Mouse (Mus musculus): ENCODE measurements at regions not wholly inside any gene's neighbourhood (a gene's known extent, or its start where the extent isn't known, plus 50 kb on each side); places are given as distances from the start of the nearest gene placed in this dataset.

- WGBS = 38% methylated on average over 2 of the region's 2 CpGs
- no peak; the same call in 1 of the 2 replicates for ATAC-seq (replicated peaks; ENCODE audit: low FRiP score)
Measured at GRCm38 (mm10) chr12:9901948-9902347, 332.0 kb downstream of the Osr1 start.

DNA sequence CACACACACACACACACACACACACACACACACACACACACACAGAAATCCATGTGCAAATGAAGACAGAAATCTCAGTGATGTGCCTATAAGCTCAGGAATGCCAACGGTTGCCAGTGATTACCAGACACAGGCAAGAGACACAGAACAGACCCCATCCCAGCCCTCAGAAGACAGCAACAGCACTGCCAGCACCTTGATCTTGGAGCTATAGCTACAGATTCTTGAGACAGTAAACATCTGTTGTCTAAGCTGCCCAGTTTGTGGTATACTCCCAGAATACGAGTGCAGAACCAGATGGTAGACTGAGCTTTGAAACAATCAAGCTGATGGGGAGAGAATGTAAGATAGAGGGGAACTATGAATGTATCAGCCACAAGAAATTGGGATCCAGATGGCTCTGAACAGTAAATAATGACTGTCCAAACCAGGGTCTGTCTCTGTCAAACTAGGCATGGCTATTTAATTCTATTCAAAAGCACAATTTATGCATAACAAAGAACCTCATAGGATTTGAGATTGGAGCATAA is 333.9 kb downstream of the Osr1 start:
- Histone ChIP-seq H3K9me3 (replicated peaks) (no peaks in the 10 kb centered on the region), H3K4me2 (no peak overlapping the region), H3K36me3 (no peaks in the 10 kb centered on the region), H3K4me3 (replicated peaks) (no peak overlapping the region), H3K9ac (no peak overlapping the region), H3K27ac (no peak overlapping the region), H3K27me3 (no peaks in the 10 kb centered on the region), H3K4me1 (0 out of 2 replicates have a peak, but pooled peaks cover 3% of the 10 kb centered on the region)
- 73% methylated on average over 2 of the region's 2 CpGs for WGBS
- no peak for ATAC-seq (replicated peaks; ENCODE audit: low FRiP score)

More at GRCm38 (mm10) chr12:9901948-9902347, 332.0 kb downstream of the Osr1 start:
- no peaks in the 10 kb centered on the region for H3K36me3 ChIP-seq
- H3K9me3 ChIP-seq (replicated peaks) = no peaks in the 10 kb centered on the region
- H3K9ac ChIP-seq = no peak overlapping the region
- no peak overlapping the region for H3K4me3 ChIP-seq (replicated peaks)
- H3K27me3 ChIP-seq = no peaks in the 10 kb centered on the region
- H3K4me1 ChIP-seq = 0 out of 2 replicates have a peak, but pooled peaks cover 3% of the 10 kb centered on the region
- H3K4me2 ChIP-seq = no peak overlapping the region
- H3K27ac ChIP-seq = no peak overlapping the region

DNA sequence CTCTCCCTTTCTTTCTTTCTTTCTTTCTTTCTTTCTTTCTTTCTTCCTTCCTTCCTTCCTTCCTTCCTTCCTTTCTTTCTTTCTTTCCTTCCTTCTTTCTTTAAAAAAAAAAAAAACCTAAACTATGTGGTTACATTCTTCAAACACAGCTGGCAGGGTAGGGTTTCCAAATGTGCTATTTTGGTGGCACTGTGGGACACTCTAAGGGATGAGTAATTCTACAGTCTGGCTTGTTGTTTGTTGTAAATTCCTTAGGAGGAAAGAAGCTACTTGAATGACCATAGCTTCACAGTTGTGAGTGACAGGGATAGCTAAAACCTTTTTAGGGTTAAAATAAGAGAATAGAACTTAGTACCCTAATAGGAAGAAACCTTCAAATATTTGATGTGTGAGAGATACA is 342.4 kb downstream of the Osr1 start:
- no peak for ATAC-seq (replicated peaks; ENCODE audit: low FRiP score)
- H3K27me3 ChIP-seq = no peaks in the 10 kb centered on the region
- no peak overlapping the region for H3K27ac ChIP-seq
- H3K4me1 ChIP-seq = no peaks in the 10 kb centered on the region
- H3K4me3 ChIP-seq (replicated peaks) = no peak overlapping the region
- no peaks in the 10 kb centered on the region for H3K9me3 ChIP-seq (replicated peaks)
- H3K9ac ChIP-seq = no peak overlapping the region
- no peaks in the 10 kb centered on the region for H3K36me3 ChIP-seq
- no peak overlapping the region for H3K4me2 ChIP-seq

- no peak for ATAC-seq (replicated peaks; ENCODE audit: low FRiP score)
- Histone ChIP-seq H3K36me3 (no peaks in the 10 kb centered on the region), H3K4me3 (replicated peaks) (no peak overlapping the region), H3K27me3 (no peaks in the 10 kb centered on the region), H3K9me3 (replicated peaks) (no peaks in the 10 kb centered on the region), H3K4me1 (no peaks in the 10 kb centered on the region), H3K27ac (no peak overlapping the region), H3K9ac (no peak overlapping the region), H3K4me2 (no peak overlapping the region)
- WGBS = 60% methylated on average over 7 of the region's 7 CpGs
Measured at GRCm38 (mm10) chr12:9915726-9916140, 345.8 kb downstream of the Osr1 start.

DNA sequence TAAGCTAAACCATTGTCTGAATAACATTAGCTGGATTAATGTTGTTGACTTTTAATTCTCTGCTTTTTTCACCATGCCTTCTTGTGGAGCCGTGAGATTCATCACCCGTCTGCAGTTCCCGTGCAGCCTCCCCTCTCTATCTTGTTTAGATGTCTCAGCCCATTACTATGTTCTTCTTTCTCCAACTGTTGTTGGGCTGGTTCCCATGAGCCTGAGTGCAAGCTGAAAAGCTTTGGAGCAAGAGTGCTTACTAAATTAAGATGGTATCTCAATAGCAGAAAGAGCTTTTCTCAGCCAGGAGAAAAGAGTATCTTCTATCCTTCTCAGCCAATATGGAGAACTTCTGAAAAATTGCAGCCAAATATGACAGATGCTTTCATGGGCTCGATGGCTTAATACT is 348.1 kb downstream of the Osr1 start:
- H3K27me3 ChIP-seq = no peaks in the 10 kb centered on the region
- WGBS = 82% methylated on average over 4 of the region's 4 CpGs
- H3K9me3 ChIP-seq (replicated peaks) = no peaks in the 10 kb centered on the region
- no peaks in the 10 kb centered on the region for H3K36me3 ChIP-seq
- H3K27ac ChIP-seq = no peak overlapping the region
- no peak for ATAC-seq (replicated peaks; ENCODE audit: low FRiP score)
- H3K4me1 ChIP-seq = no peaks in the 10 kb centered on the region
- H3K9ac ChIP-seq = no peak overlapping the region
- H3K4me2 ChIP-seq = no peak overlapping the region
- no peak overlapping the region for H3K4me3 ChIP-seq (replicated peaks)

- Histone ChIP-seq H3K9ac (no peak overlapping the region), H3K4me2 (no peak overlapping the region), H3K27me3 (no peaks in the 10 kb centered on the region), H3K36me3 (no peaks in the 10 kb centered on the region), H3K27ac (no peak overlapping the region), H3K9me3 (replicated peaks) (no peaks in the 10 kb centered on the region), H3K4me1 (no peaks in the 10 kb centered on the region), H3K4me3 (replicated peaks) (no peak overlapping the region)
- WGBS = 68% methylated on average over 3 of the region's 3 CpGs
- no peak for ATAC-seq (replicated peaks; ENCODE audit: low FRiP score)
Measured at GRCm38 (mm10) chr12:9919007-9919406, 349.1 kb downstream of the Osr1 start.

DNA sequence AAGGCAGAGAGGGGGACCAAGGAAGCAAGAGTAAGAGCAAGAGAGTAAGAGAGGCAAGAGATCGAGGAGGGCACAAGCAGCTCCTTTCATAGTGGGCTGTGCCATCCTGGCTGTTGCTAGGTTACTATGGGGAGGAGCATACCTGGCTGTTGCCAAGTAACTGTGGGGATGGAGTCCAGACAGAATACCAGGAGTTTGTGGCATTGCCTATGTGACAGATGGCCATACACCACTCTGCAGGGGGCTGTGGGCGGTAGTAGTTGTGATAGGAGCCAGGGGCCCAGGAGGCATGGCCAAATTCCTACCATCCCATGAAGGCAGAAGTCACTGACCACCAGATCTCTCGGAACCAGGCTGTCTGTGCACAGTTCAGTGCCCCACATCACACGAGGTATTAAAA is 349.5 kb downstream of the Osr1 start:
- 85% methylated on average over 4 of the region's 4 CpGs for WGBS
- Histone ChIP-seq H3K4me2 (no peak overlapping the region), H3K27me3 (no peaks in the 10 kb centered on the region), H3K36me3 (no peaks in the 10 kb centered on the region), H3K4me3 (replicated peaks) (no peak overlapping the region), H3K4me1 (no peaks in the 10 kb centered on the region), H3K9me3 (replicated peaks) (no peaks in the 10 kb centered on the region), H3K9ac (no peak overlapping the region), H3K27ac (no peak overlapping the region)
- ATAC-seq (replicated peaks; ENCODE audit: low FRiP score) = no peak

DNA sequence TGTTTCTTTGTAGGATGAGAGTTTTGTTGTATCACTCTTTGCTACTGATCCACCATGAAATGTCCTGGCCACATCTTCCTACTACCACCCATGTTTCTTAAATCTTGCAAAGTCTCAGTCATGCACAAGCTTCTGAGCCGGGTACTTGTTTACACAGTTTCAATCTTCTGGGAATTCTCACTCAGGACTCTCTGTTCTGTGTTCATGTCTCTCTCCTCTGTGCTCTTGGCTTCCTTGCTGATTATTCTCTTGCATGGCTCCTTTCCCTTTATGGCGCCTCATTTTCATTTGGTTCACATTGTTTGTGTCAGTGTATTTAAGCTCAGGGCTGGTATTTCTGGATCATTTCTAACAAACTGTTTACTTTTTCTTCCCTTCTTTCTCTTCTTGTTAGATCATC is 350.5 kb downstream of the Osr1 start:
- no peak for ATAC-seq (replicated peaks; ENCODE audit: low FRiP score)
- Histone ChIP-seq H3K36me3 (no peaks in the 10 kb centered on the region), H3K9me3 (replicated peaks) (no peaks in the 10 kb centered on the region), H3K27me3 (no peaks in the 10 kb centered on the region), H3K4me2 (no peak overlapping the region), H3K4me1 (no peaks in the 10 kb centered on the region), H3K27ac (no peak overlapping the region), H3K4me3 (replicated peaks) (no peak overlapping the region), H3K9ac (no peak overlapping the region)
- 79% methylated on average over 2 of the region's 2 CpGs for WGBS

- Histone ChIP-seq H3K4me3 (replicated peaks) (no peak overlapping the region), H3K4me2 (no peak overlapping the region), H3K27me3 (no peaks in the 10 kb centered on the region), H3K9ac (no peak overlapping the region), H3K36me3 (no peaks in the 10 kb centered on the region), H3K27ac (no peak overlapping the region), H3K9me3 (replicated peaks) (no peaks in the 10 kb centered on the region), H3K4me1 (no peaks in the 10 kb centered on the region)
- 81% methylated on average over 2 of the region's 2 CpGs for WGBS
- no peak for ATAC-seq (replicated peaks; ENCODE audit: low FRiP score)
Measured at GRCm38 (mm10) chr12:9921591-9922198, 351.8 kb downstream of the Osr1 start.

- Histone ChIP-seq H3K9me3 (replicated peaks) (no peaks in the 10 kb centered on the region), H3K4me3 (replicated peaks) (no peak overlapping the region), H3K9ac (no peak overlapping the region), H3K36me3 (no peaks in the 10 kb centered on the region), H3K27ac (0 out of 2 replicates have a peak overlapping the region, but pooled peaks have one; percentile 41), H3K4me2 (no peak overlapping the region), H3K4me1 (no peaks in the 10 kb centered on the region), H3K27me3 (no peaks in the 10 kb centered on the region)
- 67% methylated on average over 3 of the region's 3 CpGs for WGBS
- ATAC-seq (replicated peaks; ENCODE audit: low FRiP score) = no peak
Measured at GRCm38 (mm10) chr12:9924561-9924960, 354.6 kb downstream of the Osr1 start.

- H3K27ac ChIP-seq = no peak overlapping the region
- WGBS = 84% methylated on average over 3 of the region's 3 CpGs
- H3K27me3 ChIP-seq = no peaks in the 10 kb centered on the region
- H3K4me3 ChIP-seq (replicated peaks) = no peak overlapping the region
- no peaks in the 10 kb centered on the region for H3K9me3 ChIP-seq (replicated peaks)
- H3K4me1 ChIP-seq = no peaks in the 10 kb centered on the region
- ATAC-seq (replicated peaks; ENCODE audit: low FRiP score) = no peak
- H3K4me2 ChIP-seq = no peak overlapping the region
- no peak overlapping the region for H3K9ac ChIP-seq
- H3K36me3 ChIP-seq = no peaks in the 10 kb centered on the region
Measured at GRCm38 (mm10) chr12:9934158-9934557, 364.2 kb downstream of the Osr1 start.

DNA sequence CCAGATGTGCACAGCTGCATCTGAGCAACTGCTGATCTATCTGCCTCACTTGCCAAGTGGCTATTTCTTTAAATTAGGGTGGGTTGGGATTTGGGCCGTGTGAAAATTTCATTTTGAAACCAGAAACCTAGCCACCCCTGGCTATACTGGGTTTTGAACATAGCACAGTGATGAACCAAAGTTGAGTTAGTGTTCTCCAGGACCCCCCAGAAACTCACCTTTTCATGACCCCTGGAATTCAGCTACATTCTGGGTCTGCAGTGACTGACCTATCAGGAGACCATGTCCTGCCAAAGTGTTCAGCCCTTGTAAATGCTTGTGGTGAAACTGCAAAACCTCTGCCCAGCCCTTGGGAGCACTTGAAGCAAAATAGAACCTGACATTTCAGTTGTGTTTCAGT is 371.4 kb downstream of the Osr1 start:
- Histone ChIP-seq H3K9ac (no peak overlapping the region), H3K4me2 (no peak overlapping the region), H3K27me3 (no peaks in the 10 kb centered on the region), H3K36me3 (no peaks in the 10 kb centered on the region), H3K9me3 (replicated peaks) (no peaks in the 10 kb centered on the region), H3K4me3 (replicated peaks) (no peak overlapping the region), H3K4me1 (no peaks in the 10 kb centered on the region), H3K27ac (no peak overlapping the region)
- WGBS = 67% methylated on average over 1 of the region's 1 CpGs
- no peak for ATAC-seq (replicated peaks; ENCODE audit: low FRiP score)

DNA sequence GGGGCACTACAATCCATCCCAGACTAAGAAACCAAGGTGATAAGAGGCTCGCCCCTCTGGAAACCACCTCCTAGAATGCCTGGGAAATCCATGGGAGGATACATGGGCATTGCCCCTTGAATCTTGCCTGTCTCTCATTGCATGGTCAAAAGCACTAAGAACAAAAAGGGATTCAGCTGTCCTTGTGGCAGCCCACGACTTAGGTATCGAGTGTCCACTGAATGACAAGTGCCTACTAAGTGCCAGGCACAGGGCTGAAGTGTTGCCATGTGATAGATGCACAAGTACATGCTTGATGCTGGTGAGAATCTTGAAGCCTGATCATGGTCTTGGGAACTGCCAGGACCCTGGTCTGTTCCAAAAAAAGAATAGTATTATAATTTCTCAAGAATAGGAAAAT is 371.9 kb downstream of the Osr1 start:
- 88% methylated on average over 3 of the region's 3 CpGs for WGBS
- Histone ChIP-seq H3K27me3 (no peaks in the 10 kb centered on the region), H3K4me3 (replicated peaks) (no peak overlapping the region), H3K36me3 (no peaks in the 10 kb centered on the region), H3K4me2 (no peak overlapping the region), H3K9me3 (replicated peaks) (no peaks in the 10 kb centered on the region), H3K27ac (no peak overlapping the region), H3K9ac (no peak overlapping the region), H3K4me1 (no peaks in the 10 kb centered on the region)
- no peak for ATAC-seq (replicated peaks; ENCODE audit: low FRiP score)
